Mouse (Mus musculus): Measurements from ENCODE around the gene Pgbd5.

Pgbd5 gene

GRCm38 (mm10) chr8:124439558-124439957 is at the start of gene Pgbd5:
Gene Pgbd5 (minus strand): TSS chr8:124439658.
- DNase-seq, result no peak

- no peak for DNase-seq
Measured at GRCm38 (mm10) chr8:124483356-124484115, 44.1 kb upstream of the Pgbd5 start.

GRCm38 (mm10) chr8:124482790-124483189 is 43.3 kb upstream of the Pgbd5 start:
- peak; percentile 49 for DNase-seq

- DNase-seq, result no peak
Measured at GRCm38 (mm10) chr8:124480321-124480720, 40.9 kb upstream of the Pgbd5 start.

DNA sequence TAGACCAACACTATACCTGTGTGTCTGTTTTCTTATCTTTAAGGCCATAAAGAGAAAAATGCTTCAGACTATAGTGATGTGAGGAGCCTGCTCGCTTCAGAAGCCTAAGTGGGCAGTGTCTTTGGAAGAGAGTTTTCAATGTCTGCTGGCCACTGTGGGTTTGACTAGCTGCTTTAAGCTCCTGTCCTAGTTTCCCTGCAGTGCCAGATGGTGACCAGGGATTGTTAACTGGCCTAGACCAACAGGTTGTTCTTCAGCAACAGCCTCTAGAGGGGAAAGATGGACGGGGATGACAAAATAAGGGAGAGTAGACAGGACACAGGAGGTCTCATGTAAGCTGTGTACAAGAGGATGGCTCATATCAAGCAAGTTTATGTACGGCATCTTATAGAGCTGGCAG is 39.8 kb upstream of the Pgbd5 start:
- peak; percentile 17 for DNase-seq

DNA sequence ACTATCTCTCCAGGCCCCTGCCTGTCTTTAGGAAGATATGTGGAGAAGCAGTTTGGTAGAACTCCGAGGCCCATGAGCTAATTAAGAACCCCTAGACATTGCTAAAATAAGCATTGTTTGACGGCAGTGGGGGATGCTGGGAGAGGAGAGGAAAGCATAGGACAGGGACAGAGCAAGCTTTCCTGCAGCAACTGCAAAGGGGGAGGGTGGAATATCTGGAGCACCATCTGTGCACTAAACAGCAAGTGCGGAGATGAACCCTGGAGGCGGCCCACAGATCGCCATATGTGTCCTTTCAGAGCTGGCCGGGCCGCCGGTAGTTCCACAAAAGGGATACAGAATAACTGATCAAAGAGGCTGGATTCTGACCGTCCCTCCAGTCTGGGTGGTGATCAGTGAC is 37.2 kb upstream of the Pgbd5 start:
- DNase-seq, result peak; percentile 88

DNA sequence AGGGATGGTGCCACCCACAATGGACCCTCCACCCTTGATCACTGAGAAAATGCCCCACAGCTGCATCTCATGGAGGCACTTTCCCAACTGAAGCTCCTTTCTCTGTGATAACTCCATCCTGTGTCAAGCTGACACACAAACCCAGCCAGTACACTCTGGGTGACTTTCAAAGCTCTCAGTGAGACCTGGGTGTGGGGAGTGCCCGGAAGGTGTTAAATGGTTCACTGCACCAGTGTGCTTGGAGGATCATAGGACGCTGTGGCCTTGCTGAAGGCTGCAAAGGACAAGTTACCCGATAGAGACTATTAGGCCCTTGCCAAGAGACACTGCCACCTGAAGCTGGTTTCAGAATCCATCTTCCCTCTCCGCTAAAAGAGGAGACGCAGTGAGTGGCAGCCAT is 36.2 kb upstream of the Pgbd5 start:
- DNase-seq, result no peak

DNA sequence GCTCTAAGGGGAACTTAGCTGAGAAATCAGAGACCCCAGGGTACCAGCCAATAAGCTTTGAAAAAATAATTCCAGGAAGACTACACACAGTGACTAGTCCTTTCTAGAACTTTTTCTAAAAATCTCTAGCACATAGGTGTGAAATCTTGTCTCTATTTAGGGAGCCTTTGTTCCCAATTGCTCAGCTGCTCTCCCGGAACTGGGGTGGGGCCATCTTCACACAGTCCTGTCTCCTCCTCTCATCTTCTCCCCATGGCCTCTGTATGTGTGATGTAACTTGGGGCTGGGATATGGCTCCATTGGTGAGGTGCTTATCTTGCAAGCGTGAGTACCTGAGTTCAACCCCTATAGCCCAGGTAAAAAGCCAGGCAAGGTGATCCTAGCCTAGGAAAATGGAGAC is 25.2 kb upstream of the Pgbd5 start:
- DNase-seq, result peak; percentile 27

GRCm38 (mm10) chr8:124463111-124463510 is 23.7 kb upstream of the Pgbd5 start:
- peak; percentile 29 for DNase-seq

GRCm38 (mm10) chr8:124462192-124462591 is 22.7 kb upstream of the Pgbd5 start:
- peak; percentile 64 for DNase-seq

DNA sequence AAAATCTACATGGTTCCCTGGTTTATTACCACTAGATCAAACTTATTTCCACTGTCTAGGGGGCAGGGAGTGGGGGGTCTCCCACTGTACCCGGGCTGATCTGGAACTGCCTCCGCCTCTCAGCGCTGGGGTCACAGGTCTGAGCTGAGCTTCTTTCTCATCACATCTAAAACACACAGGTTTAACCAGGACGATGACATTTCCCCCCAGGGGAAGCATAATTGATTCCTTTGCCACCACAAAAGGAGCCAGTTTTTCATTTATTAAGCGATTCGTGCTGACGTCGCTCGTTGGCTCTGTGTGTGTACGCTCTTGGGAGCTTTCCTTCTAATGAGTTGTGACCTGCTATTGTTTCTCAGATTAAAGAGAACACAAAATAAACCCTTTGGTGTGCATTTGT is 21.6 kb upstream of the Pgbd5 start:
- DNase-seq, result no peak

- no peak for DNase-seq
Measured at GRCm38 (mm10) chr8:124460660-124461059, 21.2 kb upstream of the Pgbd5 start.

GRCm38 (mm10) chr8:124459627-124460026 is 20.2 kb upstream of the Pgbd5 start:
- DNase-seq, result no peak

DNA sequence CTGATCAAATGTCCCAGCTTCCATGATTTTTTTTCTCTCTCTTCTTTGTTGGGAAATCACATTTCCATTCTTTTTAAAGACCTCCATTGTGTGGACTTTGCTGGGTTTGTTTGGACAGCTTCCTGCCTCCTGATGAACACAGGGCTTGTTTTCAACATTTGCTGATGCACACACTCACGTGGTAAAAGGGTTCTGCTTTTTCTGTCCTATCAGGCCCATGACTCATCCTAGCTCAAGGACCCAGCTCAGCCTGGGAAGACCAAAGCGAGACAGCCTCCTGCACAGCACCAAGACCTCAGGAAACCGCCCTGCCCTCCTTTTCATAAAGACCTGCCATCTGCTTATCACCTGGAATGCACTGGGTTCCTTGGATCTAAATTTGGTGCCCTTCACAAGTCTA is 15.9 kb upstream of the Pgbd5 start:
- peak; percentile 58 for DNase-seq

GRCm38 (mm10) chr8:124450192-124450895 is 10.9 kb upstream of the Pgbd5 start:
- no peak for DNase-seq

DNA sequence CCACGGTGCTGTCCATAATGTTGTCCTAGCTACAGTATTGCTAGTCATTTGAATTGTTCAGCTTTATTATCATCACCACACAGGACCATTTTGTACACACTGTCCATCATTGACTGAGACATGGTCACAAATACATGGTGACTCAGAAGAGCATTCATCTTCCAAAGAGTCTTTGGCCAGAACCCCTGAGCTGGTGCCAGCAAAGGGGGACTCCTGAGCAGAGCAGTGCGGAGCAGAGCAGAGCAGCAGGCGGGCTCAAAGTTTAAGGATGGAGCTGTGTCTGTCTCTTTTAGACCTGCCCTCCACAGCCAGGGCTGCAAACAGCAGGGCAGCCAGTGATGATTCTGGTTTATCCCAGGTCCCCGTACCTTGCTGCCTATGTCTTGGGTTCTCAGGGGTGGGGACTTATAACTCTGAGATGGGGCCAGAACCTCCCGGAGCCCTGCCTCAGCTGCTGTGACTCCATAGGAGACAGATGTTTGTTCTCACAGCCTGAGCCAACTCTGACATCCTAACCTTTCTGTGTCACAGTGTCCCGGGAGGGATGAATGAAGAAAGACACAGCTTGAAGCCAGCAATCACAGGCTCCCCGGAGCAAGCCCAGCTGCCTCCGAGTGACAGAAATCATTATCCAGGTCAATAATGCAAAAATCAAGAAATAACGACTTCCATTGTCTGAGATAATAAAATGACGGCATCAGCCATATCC is 9.7 kb upstream of the Pgbd5 start:
- DNase-seq, result no peak

DNA sequence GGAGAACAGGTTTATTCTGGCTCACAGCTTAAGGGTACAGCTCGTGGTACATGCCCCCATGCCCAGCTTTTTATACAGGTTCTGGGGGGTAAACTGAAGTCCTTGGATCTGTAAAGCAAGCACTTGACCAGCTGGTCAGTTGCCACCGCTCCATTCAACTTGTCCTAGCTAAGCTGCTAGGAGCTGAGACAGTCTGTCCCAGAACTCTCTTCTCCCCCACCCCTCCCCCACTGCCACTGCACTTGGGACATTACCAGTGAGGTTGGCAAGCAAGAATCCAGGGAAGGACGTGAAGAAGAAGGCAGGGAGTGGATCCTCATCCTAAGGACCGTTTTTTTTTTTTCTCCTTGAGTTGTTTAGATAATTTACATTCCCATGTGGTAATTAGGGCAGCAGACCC is 2.7 kb downstream of the Pgbd5 start:
- DNase-seq, result no peak

DNA sequence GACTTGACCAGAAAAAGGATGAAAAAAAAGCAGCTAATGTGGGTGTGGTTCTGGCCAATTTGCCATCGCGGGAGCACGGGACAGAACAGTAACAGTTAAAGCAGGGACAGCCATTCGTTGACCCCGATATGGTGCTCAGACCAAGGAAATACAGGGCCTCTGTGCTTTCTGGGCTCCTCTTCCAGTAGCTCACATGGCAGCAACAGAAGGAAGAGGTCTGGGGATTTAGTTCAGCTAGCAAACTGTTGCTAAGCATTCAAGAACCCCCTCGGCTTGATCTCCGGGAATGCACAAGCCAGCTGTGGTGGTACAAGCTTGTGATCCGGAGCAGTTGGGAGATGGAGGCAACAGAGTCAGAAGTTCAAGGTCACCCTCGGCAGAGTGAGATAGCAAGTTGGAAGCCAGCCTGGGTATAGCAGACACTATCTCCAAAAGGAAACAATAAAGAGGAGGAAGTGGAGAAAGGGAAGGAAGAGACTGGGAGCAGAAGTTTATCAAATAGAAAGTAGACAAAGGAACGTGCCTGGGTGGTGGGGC is 3.7 kb downstream of the Pgbd5 start:
- no peak for DNase-seq

DNA sequence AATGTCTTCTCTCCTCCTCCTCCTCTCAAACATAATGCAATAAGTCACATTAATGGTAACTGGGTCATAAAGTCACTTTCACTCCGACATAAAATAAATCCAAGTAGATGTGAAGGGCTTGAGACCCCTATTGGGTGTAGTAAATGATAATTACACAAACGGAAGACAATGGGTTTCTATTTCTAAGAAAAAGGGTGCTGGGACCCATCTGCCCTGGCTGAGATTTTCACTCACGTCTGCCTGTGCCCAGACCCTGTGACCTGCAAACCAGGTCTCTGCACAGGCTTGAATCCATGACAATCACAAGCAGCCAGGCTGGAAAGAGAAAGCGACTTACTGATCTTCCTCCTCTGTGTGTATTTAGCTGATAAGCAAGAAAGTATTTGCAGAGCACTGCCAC is 4.3 kb downstream of the Pgbd5 start:
- DNase-seq, result no peak

GRCm38 (mm10) chr8:124434126-124434790 is 5.2 kb downstream of the Pgbd5 start:
- peak; percentile 99 for DNase-seq

- peak; percentile 61 for DNase-seq
Measured at GRCm38 (mm10) chr8:124433451-124434125, 5.9 kb downstream of the Pgbd5 start.

DNA sequence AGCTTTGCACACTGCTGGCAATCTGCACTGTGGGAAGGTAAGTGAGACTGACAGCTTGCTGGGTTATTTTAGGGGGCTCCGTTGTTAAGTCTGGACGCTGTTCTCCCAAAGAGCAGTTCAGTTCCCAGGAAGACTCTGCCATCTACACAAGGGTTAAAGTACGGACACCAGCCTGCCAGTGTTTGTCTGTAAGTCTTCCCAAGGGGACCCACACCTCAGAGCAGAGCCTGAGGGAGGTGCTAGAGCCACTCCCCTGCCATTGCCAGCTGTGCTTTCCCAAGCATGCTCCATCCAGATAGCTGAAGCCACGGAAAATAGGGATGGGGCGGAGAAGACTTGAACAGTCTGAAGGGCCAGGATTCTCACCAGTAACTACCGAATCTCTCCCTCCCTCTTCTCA is 8.6 kb downstream of the Pgbd5 start:
- DNase-seq, result no peak

Measured in right cerebral cortex, adult 18-20 months (tissue).